Mouse (Mus musculus) cerebellum, adult 18-20 months (tissue): Measurements from ENCODE around the gene Tyms.
A peak's percentile ranks its signal among the peaks of the same experiment; 100 is the strongest.

ENCODE experiments used
- DNase-seq, 2 experiments: peaks; one replicate each; pipeline ENCODE4 v3.0.0; 2021

Tyms gene

DNA sequence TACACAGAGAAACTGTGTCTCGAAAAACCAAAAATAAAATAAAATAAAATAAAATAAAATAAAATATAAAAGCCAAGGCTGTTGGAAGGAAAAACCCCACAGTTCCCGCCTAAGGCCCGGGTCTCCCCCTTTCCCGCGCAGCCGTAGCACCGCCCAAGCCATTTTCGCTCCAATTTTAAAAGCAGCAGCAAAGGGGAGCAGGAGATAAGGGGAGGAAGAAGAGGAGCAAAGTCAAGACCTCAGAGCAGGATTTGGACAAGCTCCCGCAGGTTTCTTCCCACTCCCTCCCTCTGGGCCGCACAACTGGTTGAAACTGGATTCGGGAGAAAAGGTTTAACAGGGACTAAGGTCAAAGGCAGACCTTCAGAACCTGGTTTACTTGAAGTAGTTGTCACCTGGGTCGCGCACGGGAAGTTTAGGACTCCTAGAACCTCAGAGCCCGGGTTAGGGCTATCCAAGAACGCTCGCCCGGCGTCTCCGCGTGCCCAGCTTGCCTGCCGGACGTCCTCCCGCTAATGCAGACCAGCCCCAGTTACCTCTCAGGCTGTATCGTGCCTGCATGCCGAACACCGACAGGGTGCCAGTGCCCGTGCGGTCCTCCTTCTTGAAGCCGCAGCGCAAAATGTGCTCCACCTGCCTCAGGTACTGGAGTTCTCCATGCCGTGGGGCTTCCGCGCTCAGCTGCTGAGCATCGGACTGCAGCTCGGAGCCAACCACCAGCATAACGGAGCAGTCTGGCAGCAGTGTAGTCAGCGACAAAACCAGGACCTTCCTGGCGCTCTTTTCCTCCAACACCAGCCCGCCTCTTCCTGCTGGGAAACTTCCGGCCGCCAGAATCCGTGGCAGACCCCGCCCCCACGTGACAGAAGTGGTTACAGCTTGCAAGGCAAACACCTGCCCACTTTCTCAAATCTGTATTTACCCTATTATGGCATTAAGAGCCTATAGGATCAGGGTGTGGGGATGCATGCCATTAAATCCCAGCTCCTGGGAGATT lies at the start of gene Tyms:
TSS of gene Tyms (minus strand) at position 793 of the 997 bp plus-strand sequence.
- peak; percentile 68 to 70 for DNase-seq

DNA sequence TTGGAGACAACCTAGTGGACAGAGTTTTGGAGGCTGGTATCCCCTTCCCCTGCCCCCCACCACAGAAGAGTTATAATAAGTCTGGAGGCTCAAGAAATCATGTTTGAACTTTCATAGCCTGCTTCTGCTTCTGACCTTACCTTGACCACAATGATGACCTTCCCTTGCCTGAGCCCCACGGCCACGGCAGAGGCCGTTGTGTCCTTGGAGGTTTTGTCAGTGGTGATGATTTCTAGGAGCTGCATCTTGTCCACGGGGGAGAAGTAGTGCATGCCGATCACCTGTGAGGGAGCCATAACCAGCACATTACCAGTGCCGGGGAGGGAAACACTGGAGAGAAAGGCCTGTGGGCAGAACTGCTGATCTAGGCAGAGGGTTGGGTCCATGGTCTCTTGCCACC lies 49.1 kb upstream of the Tyms start:
- DNase-seq: no peak

DNA sequence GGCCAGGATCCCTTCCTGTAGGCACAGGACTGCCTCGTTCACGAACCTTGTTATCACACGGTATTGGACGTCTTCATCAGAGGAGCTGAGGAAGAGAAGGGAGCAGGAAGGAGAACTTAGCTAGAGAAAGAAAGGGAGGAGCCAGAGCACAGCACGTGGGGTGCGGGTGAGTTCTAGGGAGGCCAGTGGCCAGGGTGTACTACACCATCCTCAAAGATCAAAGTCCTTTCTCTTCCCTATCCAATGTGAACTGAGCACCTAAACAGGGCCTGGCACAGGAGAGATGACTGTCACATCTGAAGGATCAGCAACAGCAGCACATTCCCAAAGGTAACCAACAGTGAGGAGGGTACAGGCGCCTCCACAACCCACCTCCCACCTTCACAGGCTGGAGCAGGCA lies 46.7 kb upstream of the Tyms start:
- no peak for DNase-seq

DNA sequence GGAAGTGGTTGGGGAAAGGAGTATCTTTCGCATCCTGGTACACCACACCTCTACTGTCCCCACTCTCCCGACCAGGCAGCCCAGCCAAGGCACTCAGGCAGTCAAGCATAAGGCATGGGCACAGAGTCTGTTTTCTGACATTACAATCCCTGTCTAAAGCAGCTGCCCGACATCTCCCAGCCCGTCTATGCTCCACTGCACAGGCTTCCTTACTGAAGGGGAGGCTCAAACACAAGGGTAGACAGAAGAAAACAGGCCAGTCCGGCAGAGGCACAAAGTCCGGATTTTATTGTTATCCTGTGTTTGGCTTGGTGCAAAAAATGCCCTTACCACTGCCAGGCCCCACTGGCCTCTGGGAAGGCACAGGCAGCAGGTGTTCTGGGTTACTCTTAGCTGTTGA lies 45.7 kb upstream of the Tyms start:
- DNase-seq: no peak

GRCm38 (mm10) chr5:30118018-30118417 lies 44.6 kb upstream of the Tyms start:
- DNase-seq: no peak

GRCm38 (mm10) chr5:30115718-30116117 lies 42.3 kb upstream of the Tyms start:
- no peak for DNase-seq

GRCm38 (mm10) chr5:30114761-30115140 lies 41.3 kb upstream of the Tyms start:
- no peak for DNase-seq

- peak in 1 of 2 experiments; percentile 40 for DNase-seq
These were observed 40.7 kb upstream of the Tyms start for GRCm38 (mm10) chr5:30113881-30114760.

GRCm38 (mm10) chr5:30112533-30113068 lies 39.2 kb upstream of the Tyms start:
- DNase-seq: no peak

GRCm38 (mm10) chr5:30111771-30112170 lies 38.4 kb upstream of the Tyms start:
- no peak for DNase-seq

DNA sequence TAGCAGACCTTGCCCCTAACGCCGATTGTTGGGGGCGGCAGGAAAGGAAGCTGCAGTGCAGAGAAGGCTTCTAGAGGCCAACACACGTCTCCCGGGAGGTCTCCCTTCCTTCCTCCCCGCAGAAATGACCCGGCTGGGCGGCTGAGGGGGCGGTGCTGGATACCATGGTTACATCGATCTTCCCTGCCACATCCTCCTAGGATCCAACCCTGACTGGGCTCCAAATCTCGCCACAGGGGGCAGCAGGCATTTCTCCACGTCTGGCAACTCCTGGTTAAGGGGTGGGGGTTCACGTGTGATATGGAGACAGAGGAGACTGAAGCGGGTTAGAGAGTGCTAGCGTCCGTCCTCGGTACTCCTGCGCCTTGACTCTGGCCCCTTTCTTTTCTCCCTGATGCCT lies 37.7 kb upstream of the Tyms start:
- DNase-seq: no peak

GRCm38 (mm10) chr5:30110371-30111060 lies 37.1 kb upstream of the Tyms start:
- no peak for DNase-seq

- no peak for DNase-seq
These were observed 36.5 kb upstream of the Tyms start for GRCm38 (mm10) chr5:30109899-30110298.

DNA sequence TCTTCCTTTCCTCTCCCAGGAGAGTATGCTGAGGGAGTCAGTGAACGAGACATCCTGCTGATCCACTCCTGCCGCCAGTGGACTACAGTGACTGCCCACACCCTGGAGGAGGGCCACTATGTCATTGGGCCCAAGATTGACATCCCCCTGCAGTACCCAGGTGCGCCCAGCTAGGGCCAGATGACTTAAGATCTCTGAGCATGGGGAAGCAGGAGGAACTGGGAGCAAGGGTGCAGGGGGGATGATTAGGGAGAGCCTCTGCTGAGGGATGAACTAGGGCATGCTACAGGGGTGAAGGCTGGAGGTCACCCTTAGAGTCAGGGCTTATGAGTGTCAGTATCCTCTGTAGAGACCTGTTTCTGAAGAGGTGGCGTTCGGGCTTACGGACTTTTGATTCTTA lies 34.8 kb upstream of the Tyms start:
- DNase-seq: no peak

DNA sequence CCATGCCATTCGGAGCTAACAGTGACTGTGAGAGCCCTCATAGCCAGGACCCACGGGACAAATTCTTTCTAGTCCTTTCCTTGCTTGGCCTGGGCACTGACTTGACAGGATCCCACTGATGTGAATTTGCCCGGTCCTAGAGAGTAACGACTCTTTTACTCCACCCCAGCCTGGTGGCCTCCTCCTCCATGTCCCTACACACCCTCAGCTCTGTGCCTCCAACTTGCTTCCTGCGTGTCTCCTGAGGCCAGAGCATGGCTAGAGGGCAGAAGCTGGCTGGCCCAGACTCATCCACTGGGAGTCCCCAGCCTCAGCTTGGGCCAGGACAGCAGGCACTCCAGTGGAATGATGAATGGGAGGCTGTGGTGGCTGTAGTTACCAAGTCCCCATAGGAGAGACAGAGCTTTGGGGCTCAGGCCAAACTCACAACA lies 34.2 kb upstream of the Tyms start:
- DNase-seq: no peak

DNA sequence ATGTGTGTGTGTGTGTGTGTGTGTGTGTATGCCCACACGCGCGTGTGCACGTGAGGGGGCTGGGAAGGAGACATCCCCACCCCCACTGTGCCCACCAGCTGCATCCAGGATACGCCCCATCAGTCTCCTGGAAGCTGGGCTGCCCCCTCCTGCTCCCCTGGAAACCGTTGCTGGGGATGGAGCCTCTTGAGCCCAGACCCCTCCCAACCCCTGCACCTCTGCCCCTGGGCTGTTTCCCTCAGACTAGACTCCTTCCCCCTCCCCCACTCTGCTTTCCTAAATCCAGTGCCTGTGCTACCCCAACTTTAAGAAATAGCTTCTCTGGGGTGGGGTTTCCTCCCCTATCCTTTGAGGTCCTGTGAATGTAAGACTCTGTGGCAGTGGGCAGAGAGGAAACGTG lies 33.8 kb upstream of the Tyms start:
- no peak for DNase-seq

DNA sequence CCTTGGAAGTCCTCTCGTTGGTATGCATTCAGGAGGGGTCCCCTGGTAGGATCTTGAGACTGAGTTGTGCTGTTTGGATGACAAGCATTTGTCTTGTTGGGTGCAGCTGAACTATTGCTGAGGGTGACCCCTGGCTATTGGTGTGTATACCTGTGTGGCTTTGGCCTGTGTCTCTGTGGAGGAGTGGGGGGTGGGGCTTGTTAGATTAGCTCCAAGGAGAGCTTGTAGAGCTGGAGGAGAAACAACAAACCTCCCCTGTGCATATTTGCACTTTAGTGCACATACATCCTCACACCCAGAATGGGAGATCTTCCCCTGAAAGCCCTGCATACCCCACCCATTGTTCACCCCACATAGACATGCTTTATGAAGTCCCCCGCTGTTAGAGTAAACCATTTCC lies 33.3 kb upstream of the Tyms start:
- no peak for DNase-seq

DNA sequence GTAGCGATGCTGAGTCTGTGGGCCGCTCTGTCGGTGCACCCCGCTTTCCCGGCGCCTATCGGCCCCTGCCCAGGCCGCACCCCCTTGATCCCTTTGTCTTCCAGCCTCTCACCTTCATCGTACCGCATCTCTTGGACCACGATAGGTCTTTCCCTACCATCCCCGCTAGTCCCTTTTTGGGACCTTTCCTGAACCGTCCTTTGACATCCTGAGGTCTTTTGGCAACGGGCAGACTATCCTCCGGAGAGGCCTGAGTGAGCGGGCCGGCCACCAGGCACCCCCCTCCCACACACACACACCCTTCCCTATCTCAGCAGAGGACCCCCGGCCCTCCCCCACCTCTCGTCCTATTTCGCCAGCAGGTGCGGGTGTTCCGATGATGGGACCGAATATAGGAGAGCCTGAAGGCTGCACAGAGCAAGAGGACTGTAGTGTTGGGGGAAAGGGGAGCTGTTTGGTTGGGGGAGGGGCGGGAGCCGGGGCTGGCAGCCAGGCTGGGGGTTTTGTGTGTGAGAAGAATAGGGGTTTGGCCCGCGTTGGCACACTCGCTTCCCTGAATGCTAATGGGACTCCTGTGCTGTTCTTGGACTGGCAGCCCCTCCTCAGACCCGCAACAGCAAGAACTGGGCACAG lies 32.4 kb upstream of the Tyms start, which contains the start of gene 3110082J24Rik:
TSS of gene 3110082J24Rik (minus strand) at position 419 of the 633 bp plus-strand sequence.
- no peak for DNase-seq

GRCm38 (mm10) chr5:30104841-30105667 lies 31.6 kb upstream of the Tyms start, which contains the start of gene Garem2:
Gene Garem2, plus strand, starts transcription at chr5:30105161.
- peak in 1 of 2 experiments; percentile 11 for DNase-seq

GRCm38 (mm10) chr5:30104339-30104738 lies 30.9 kb upstream of the Tyms start:
- peak; percentile 49 to 55 for DNase-seq

- no peak for DNase-seq
These were observed 29.9 kb upstream of the Tyms start for GRCm38 (mm10) chr5:30103340-30103739.
